Mouse (Mus musculus) thymus, adult 2 months (tissue): Measurements from ENCODE around the gene Lpar3.

Experiments
- CTCF ChIP-seq: fragments of 200-500 bp; IDR thresholded peaks from 2 replicates; pipeline ENCODE4 v1.5.1; 2012; ENCODE audit warnings: mild to moderate bottlenecking, control low read depth, low read length, moderate library complexity, borderline replicate concordance; ENCODE audit not compliant: control insufficient read depth, poor library complexity, insufficient read depth; ENCODE audit errors: extremely low read depth
- POLR2A ChIP-seq: fragments of 200-500 bp; IDR thresholded peaks from 2 replicates; pipeline ENCODE4 v1.6.1; 2012; ENCODE audit warnings: mild to moderate bottlenecking, low read length, control low read depth, moderate library complexity; ENCODE audit not compliant: control insufficient read depth, poor library complexity, insufficient read depth; ENCODE audit errors: extremely low read depth

DNA sequence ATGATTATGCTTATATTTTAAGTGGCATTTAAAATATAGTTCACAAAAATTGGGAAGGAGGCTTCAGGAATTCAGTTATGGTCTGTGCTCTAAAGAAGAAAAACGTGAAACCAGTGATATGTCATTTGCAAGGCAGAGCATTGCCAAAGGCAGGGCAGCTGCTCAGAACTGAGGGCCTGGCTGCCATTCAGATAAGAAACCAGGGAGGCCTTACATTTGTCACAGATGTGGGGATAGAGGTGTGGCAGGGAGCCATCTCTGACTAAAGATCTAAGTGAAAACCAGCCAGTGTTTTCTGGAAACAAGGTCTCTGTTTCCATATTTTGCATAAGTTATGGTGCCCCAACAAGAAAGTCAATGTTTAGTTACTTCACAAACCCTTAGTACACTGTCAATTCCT, 41.8 kb downstream of the Lpar3 start:
- TF ChIP-seq POLR2A (no peak), CTCF (no peak)
